Mouse (Mus musculus): ENCODE results near the gene Limd1. TPM values are rescaled to one million over a fixed set of nuclear protein-coding genes. Genes with fewer than 3 reads are reported as not detected.
A peak's percentile ranks its signal among the peaks of the same experiment; 100 is the strongest.

Gene Limd1
- polyA plus RNA-seq, 2 experiments, result 32.5 to 58.4 TPM

DNA sequence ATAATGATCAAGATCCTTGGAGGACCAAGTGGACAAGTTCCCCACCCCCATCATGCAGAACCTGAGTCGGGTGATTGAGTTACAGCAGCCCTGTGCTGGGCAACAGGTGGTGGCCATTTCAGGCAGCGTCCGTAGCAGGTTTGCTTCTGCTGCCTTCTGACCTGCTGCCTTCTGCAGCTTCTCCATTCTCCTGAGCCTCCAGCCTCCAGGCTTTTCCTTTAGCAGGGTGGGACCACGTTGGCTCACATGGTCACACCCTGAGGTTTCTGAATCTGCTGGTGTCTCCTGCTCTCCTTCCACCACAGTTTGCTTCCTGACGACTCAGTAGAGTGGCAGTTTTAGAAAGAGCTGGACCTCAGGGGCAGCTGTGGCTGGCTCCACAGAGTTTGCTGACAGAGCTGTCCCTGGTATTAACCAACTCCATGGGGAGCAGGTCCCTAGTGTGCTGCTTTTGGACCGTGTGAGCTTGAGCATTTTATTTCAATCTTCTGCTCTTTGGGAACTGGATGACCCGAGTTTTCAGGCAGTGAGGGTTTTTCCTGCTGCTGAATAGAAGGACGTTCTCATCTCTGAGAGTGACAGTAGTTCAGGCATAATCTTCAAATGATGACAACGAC is 11.3 kb downstream of the Limd1 start:
- WGBS, result 47% methylated on average over 9 of the region's 9 CpGs
- ATAC-seq (ENCODE audit: low FRiP score, low read depth) (no peak), DNase-seq (ENCODE audit: low spot score) (no peak)
- no peak overlapping the region for H3K4me2 ChIP-seq (replicated peaks; ENCODE audit: low read depth, low read length, severe bottlenecking)
- peak overlapping the region; percentile 4; the same call in 1 of the 2 replicates for H3K27ac ChIP-seq (replicated peaks; ENCODE audit: low read depth, low read length)
- H3K4me3 ChIP-seq (replicated peaks; ENCODE audit: low read length), result no peak overlapping the region
- no peak overlapping the region for H3K9ac ChIP-seq (ENCODE audit: low read depth, low read length, severe bottlenecking)
- H3K9me3 ChIP-seq (ENCODE audit: control insufficient read depth, low read length), result no peaks in the 10 kb centered on the region
- H3K27me3 ChIP-seq (ENCODE audit: control insufficient read depth, insufficient read depth, low read length), result no peaks in the 10 kb centered on the region
- TF ChIP-seq POLR2A (IDR thresholded peaks at IDR 0.05; ENCODE audit: borderline replicate concordance, extremely low read depth, insufficient read depth, insufficient read length), result no peak
- H3K36me3 ChIP-seq (ENCODE audit: control insufficient read depth, insufficient read depth, low read length), result peaks cover 26% of the 10 kb centered on the region
- peaks cover 37% of the 10 kb centered on the region for H3K4me1 ChIP-seq (ENCODE audit: control insufficient read depth, insufficient read depth, low read length)

DNA sequence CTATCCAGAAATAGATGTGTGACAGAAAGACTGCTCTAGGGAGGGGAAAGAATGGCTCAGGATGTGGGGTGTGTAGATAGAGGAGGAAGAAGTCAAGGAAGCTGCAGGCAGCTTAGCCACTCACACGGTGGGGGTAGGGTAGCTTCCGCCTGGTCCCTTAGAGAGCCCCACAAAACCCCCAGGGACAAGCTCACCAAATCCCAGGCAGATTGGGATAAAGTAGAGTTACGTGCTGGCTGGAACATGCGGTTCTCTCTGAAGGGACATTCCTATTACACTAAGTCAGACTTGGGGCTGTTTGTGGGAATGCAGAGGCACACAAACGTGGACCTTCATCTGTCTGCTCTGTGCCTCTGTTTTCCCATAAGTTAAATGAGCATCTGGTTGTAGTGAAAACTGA is 12.4 kb downstream of the Limd1 start:
- no peak for TF ChIP-seq POLR2A (IDR thresholded peaks at IDR 0.05; ENCODE audit: borderline replicate concordance, extremely low read depth, insufficient read depth, insufficient read length)
- ATAC-seq (ENCODE audit: low FRiP score, low read depth), result peak; percentile 46; the same call in 1 of the 2 replicates
- Histone ChIP-seq H3K27me3 (ENCODE audit: control insufficient read depth, insufficient read depth, low read length) (no peaks in the 10 kb centered on the region), H3K27ac (replicated peaks; ENCODE audit: low read depth, low read length) (no peak overlapping the region), H3K36me3 (ENCODE audit: control insufficient read depth, insufficient read depth, low read length) (peaks cover 24% of the 10 kb centered on the region), H3K4me1 (ENCODE audit: control insufficient read depth, insufficient read depth, low read length) (peaks cover 44% of the 10 kb centered on the region), H3K9ac (ENCODE audit: low read depth, low read length, severe bottlenecking) (no peak overlapping the region), H3K4me2 (replicated peaks; ENCODE audit: low read depth, low read length, severe bottlenecking) (no peak overlapping the region), H3K4me3 (replicated peaks; ENCODE audit: low read length) (no peak overlapping the region), H3K9me3 (ENCODE audit: control insufficient read depth, low read length) (no peaks in the 10 kb centered on the region)
- 50% methylated on average over 5 of the region's 5 CpGs for WGBS
- peak; percentile 11 for DNase-seq (ENCODE audit: low spot score)

DNA sequence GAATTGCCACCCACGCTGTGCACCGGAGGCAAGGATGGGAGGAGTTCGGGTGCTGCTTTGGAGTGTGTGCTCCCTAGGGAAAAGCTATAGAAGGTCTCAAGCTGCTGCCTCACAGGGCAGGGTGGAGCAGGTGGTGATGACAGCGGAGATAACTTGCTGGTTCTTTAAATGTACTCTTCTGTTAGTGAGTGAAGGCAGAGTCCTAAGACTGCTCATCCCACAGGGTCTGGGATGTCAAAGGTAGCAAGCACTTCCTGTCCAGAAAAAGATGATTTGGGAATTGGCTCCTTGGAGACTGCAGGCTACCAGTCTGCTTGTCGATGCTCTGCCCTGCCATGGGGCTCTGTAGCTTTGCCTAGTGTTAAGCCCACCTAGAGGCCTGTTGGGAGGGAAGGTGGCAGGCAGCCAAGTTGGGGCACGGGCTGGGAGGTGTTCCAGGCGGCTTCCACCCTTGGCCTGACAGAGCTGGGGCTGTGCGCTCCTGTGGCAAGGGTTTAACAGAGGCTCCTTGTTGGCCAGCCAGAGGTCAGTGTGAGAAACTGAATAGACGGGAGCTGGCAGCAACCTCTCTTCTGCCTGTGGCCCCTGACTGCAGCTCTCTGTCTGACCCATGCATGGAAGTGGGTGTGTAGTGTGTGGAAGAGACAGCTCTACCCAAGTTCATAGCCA is 13.5 kb downstream of the Limd1 start:
- Histone ChIP-seq H3K9me3 (ENCODE audit: control insufficient read depth, low read length) (no peaks in the 10 kb centered on the region), H3K36me3 (ENCODE audit: control insufficient read depth, insufficient read depth, low read length) (peaks cover 19% of the 10 kb centered on the region), H3K27me3 (ENCODE audit: control insufficient read depth, insufficient read depth, low read length) (no peaks in the 10 kb centered on the region), H3K27ac (replicated peaks; ENCODE audit: low read depth, low read length) (peak overlapping the region; percentile 56), H3K4me3 (replicated peaks; ENCODE audit: low read length) (no peak overlapping the region), H3K9ac (ENCODE audit: low read depth, low read length, severe bottlenecking) (no peak overlapping the region), H3K4me1 (ENCODE audit: control insufficient read depth, insufficient read depth, low read length) (peaks cover 51% of the 10 kb centered on the region), H3K4me2 (replicated peaks; ENCODE audit: low read depth, low read length, severe bottlenecking) (0 out of 2 replicates have a peak overlapping the region, but pooled peaks have one; percentile 7)
- DNase-seq (ENCODE audit: low spot score), result peak; percentile 52
- peak; percentile 61 for ATAC-seq (ENCODE audit: low FRiP score, low read depth)
- WGBS, result 59% methylated on average over 9 of the region's 9 CpGs
- no peak for TF ChIP-seq POLR2A (IDR thresholded peaks at IDR 0.05; ENCODE audit: borderline replicate concordance, extremely low read depth, insufficient read depth, insufficient read length)

DNA sequence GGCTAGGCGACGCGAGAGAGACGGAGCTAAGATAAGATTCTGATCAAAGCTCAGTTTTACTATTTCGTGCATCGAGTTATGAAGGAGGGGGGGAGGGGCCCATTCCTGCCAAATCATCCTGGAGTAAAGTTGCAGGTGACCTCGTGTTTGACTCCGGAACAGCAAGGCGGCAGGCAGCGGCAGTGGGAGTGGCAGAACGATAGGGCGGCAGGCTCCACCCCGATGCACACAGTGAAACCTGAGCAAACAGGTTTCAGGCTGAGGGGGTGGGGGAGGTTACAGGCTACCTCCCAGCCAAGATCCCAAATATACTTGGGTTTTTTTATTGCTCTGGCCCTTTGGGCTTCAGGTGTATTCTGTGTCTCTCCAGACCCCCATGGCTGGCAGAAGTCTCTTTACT is 18.2 kb downstream of the Limd1 start:
- no peak for ATAC-seq (ENCODE audit: low FRiP score, low read depth)
- H3K9me3 ChIP-seq (ENCODE audit: control insufficient read depth, low read length), result no peaks in the 10 kb centered on the region

DNA sequence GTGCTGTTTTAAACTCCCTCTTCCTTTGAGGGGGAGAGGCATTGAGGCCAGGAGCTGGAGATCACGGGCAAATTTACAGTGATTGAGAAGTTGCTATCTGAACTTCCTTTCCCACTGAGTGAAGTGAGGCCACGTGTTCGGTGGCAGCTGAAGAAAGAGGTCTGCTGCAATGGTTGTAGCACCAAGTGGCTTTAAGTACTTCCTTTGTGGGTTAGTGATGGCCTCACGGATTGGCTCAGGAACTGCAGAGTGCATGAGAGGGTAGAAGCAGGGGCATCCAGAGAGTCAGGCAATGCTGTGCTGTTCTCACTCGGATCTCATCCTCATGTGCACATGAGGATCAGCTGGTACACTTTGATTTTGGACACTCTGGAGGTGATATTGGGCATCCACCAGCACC is 19.4 kb downstream of the Limd1 start:
- Histone ChIP-seq H3K27me3 (ENCODE audit: control insufficient read depth, insufficient read depth, low read length) (no peaks in the 10 kb centered on the region), H3K4me3 (replicated peaks; ENCODE audit: low read length) (no peak overlapping the region), H3K9me3 (ENCODE audit: control insufficient read depth, low read length) (no peaks in the 10 kb centered on the region), H3K4me2 (replicated peaks; ENCODE audit: low read depth, low read length, severe bottlenecking) (no peak overlapping the region), H3K27ac (replicated peaks; ENCODE audit: low read depth, low read length) (no peak overlapping the region), H3K36me3 (ENCODE audit: control insufficient read depth, insufficient read depth, low read length) (peaks cover 17% of the 10 kb centered on the region; the same call in 1 of the 2 replicates), H3K9ac (ENCODE audit: low read depth, low read length, severe bottlenecking) (no peak overlapping the region), H3K4me1 (ENCODE audit: control insufficient read depth, insufficient read depth, low read length) (peaks cover 19% of the 10 kb centered on the region)
- no peak for ATAC-seq (ENCODE audit: low FRiP score, low read depth)
- no peak for DNase-seq (ENCODE audit: low spot score)
- no peak for TF ChIP-seq POLR2A (IDR thresholded peaks at IDR 0.05; ENCODE audit: borderline replicate concordance, extremely low read depth, insufficient read depth, insufficient read length)
- WGBS, result 74% methylated on average over 5 of the region's 5 CpGs

More for the DNA sequence above, 18.2 kb downstream of the Limd1 start:
- H3K9ac ChIP-seq (ENCODE audit: low read depth, low read length, severe bottlenecking), result no peak overlapping the region
- no peaks in the 10 kb centered on the region for H3K27me3 ChIP-seq (ENCODE audit: control insufficient read depth, insufficient read depth, low read length)
- no peak for TF ChIP-seq POLR2A (IDR thresholded peaks at IDR 0.05; ENCODE audit: borderline replicate concordance, extremely low read depth, insufficient read depth, insufficient read length)
- H3K4me3 ChIP-seq (replicated peaks; ENCODE audit: low read length), result 0 out of 2 replicates have a peak overlapping the region, but pooled peaks have one; percentile 2
- H3K4me1 ChIP-seq (ENCODE audit: control insufficient read depth, insufficient read depth, low read length), result peaks cover 31% of the 10 kb centered on the region
- peak overlapping the region; percentile 23; the same call in 1 of the 2 replicates for H3K4me2 ChIP-seq (replicated peaks; ENCODE audit: low read depth, low read length, severe bottlenecking)
- peaks cover 13% of the 10 kb centered on the region; the same call in 1 of the 2 replicates for H3K36me3 ChIP-seq (ENCODE audit: control insufficient read depth, insufficient read depth, low read length)
- H3K27ac ChIP-seq (replicated peaks; ENCODE audit: low read depth, low read length), result no peak overlapping the region
- peak; percentile 32 for DNase-seq (ENCODE audit: low spot score)
- 10% methylated on average over 13 of the region's 13 CpGs for WGBS

Measured in limb, embryonic 14.5 days (tissue).